Mouse (Mus musculus): ENCODE measurements around the gene Cit.

Cit gene

GRCm38 (mm10) chr5:116016542-116016941 is 171.5 kb downstream of the Cit start:
- DNase-seq: no peak

GRCm38 (mm10) chr5:116017391-116017790 is 172.3 kb downstream of the Cit start:
- DNase-seq: no peak

GRCm38 (mm10) chr5:116018196-116018595 is 173.1 kb downstream of the Cit start:
- no peak for DNase-seq

- no peak for DNase-seq
Measured at GRCm38 (mm10) chr5:116018784-116019183, 173.7 kb downstream of the Cit start.

GRCm38 (mm10) chr5:116019371-116019770 is 174.3 kb downstream of the Cit start:
- DNase-seq: no peak

GRCm38 (mm10) chr5:116021552-116021951 is 176.5 kb downstream of the Cit start:
- no peak for DNase-seq

- DNase-seq: no peak
Measured at GRCm38 (mm10) chr5:116022131-116022530, 177.1 kb downstream of the Cit start.

- no peak for DNase-seq
Measured at GRCm38 (mm10) chr5:116022658-116023200, 177.7 kb downstream of the Cit start.

- DNase-seq: no peak
Measured at GRCm38 (mm10) chr5:116023251-116023661, 178.2 kb downstream of the Cit start.

- no peak for DNase-seq
Measured at GRCm38 (mm10) chr5:116023821-116024284, 178.8 kb downstream of the Cit start.

GRCm38 (mm10) chr5:116024327-116024739 is 179.3 kb downstream of the Cit start, which contains the start of gene Prkab1:
Gene Prkab1, minus strand, starts transcription at chr5:116024508.
- DNase-seq: peak; percentile 93

- DNase-seq: no peak
Measured at GRCm38 (mm10) chr5:116026107-116026506, 181.0 kb downstream of the Cit start.

- DNase-seq: no peak
Measured at GRCm38 (mm10) chr5:116026561-116026960, 181.5 kb downstream of the Cit start.

GRCm38 (mm10) chr5:116029071-116029470 is 184.0 kb downstream of the Cit start:
- peak; percentile 71 for DNase-seq

- DNase-seq: no peak
Measured at GRCm38 (mm10) chr5:116030566-116031189, 185.6 kb downstream of the Cit start.

- peak; percentile 75 for DNase-seq
Measured at GRCm38 (mm10) chr5:116031190-116031577, 186.1 kb downstream of the Cit start.

- DNase-seq: no peak
Measured at GRCm38 (mm10) chr5:116036465-116036864, 191.4 kb downstream of the Cit start.

GRCm38 (mm10) chr5:116037731-116038130 is 192.7 kb downstream of the Cit start:
- DNase-seq: no peak

GRCm38 (mm10) chr5:116039706-116040105 is 194.6 kb downstream of the Cit start:
- DNase-seq: no peak

GRCm38 (mm10) chr5:116042241-116042640 is 197.2 kb downstream of the Cit start:
- no peak for DNase-seq

- DNase-seq: no peak
Measured at GRCm38 (mm10) chr5:116045581-116045980, 200.5 kb downstream of the Cit start.

- no peak for DNase-seq
Measured at GRCm38 (mm10) chr5:116046246-116046645, 201.2 kb downstream of the Cit start.

- DNase-seq: no peak
Measured at GRCm38 (mm10) chr5:116048321-116048720, 203.2 kb downstream of the Cit start.

GRCm38 (mm10) chr5:116049821-116050220 is 204.7 kb downstream of the Cit start:
- DNase-seq: no peak

- no peak for DNase-seq
Measured at GRCm38 (mm10) chr5:116052171-116052570, 207.1 kb downstream of the Cit start.

All from thymus, postnatal 25 days (tissue).